Mouse (Mus musculus) urinary bladder, adult 2 months (tissue): Measurements from ENCODE around the gene Prss2. TPM values are rescaled to one million over a fixed set of nuclear protein-coding genes. Genes with fewer than 3 reads are reported as not detected.
"Not testable (repeated sequence)": the region's sequence is repeated elsewhere in the genome, so short reads cannot be mapped to it uniquely, and the experiment has no call there.

Experiments
- DNase-seq: peaks from one replicate; pipeline ENCODE4 v3.0.0; 2022; ENCODE audit warnings: low spot score
- polyA plus RNA-seq: library from polyadenylated mRNA; depleted of rRNA; stranded (reverse); fragments of >200 nt; gene quantifications from 2 replicates; pipeline ENCODE4 v1.2.3, GENCODE M21; 2012; rRNA removed

The Prss2 gene
- polyA plus RNA-seq: 0.12 and 1.0 TPM in 2 replicates

GRCm38 (mm10) chr6:41521487-41521886, at the start of gene Prss2:
TSS of gene Prss2 (plus strand) at chr6:41521787.
- no peak for DNase-seq

DNA sequence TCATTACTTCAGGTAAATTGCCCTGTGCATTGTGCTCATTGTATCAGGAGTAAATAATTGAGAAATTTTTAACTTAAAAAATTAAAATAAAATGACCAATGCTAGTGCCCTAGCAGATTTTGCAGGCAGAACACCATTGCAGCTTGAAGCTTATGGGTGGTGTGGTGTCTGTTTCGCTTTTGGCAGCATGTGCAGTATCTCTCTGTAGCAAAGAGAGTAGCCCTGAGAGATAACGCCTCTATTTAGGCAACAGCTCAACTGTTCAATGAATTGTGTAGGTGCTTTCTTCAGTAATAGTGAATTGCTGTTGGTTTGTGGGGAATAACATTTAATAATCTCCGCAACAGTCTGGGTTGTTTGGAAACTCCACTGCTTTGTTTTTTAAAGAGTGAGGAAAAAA, 22.2 kb upstream of the Prss2 start:
- no peak for DNase-seq

DNA sequence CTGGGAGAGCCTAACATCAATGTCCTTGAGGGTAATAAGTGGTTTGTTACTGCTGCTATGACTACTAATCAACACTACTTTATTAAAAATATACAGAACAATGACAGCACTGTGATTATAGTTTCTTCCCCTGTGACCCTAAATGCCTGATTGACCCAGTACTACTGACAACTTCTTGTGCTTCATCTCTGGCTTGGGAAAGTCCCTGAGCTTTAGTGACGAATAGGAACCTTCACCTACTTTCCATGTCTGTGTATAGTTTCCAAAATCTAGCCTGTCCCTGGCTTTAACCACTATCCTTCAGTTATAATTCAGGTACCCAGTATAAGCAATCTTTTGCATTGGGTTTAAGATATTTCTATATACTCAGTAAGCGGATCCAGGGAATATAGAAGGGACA, 16.7 kb upstream of the Prss2 start:
- DNase-seq: no peak

GRCm38 (mm10) chr6:41505323-41505722, 16.3 kb upstream of the Prss2 start:
- no peak for DNase-seq

DNA sequence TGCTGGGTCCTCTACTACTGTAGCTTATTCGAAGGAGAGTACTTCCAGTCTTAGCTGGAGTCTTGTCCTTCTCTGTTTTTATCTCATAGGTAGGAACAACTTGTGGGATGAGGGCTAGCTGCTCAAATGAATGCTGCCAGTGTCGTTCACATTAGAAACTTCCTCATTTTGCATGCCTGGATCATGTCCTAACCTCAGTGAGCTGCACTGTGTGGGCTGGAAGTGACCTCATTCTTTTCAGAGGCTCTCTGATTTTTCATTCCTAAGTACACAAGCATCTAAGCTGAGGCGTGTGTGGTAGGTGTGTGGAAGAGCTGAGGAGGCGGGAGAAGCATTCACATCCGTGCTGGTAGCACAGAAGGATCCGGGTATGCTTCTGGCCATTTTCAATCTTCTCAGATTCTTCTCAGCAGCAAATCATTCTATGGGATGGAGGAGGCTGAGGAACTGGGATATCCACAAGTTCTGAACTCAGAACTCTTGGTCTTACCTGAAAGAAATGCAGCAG, 3.5 kb upstream of the Prss2 start:
- no peak for DNase-seq

GRCm38 (mm10) chr6:41526453-41526852, 4.9 kb downstream of the Prss2 start:
- DNase-seq: no peak

- DNase-seq: no peak
These were observed 5.8 kb downstream of the Prss2 start for GRCm38 (mm10) chr6:41527402-41527801.

GRCm38 (mm10) chr6:41529987-41530386, 8.4 kb downstream of the Prss2 start:
- DNase-seq: not testable (repeated sequence)

DNA sequence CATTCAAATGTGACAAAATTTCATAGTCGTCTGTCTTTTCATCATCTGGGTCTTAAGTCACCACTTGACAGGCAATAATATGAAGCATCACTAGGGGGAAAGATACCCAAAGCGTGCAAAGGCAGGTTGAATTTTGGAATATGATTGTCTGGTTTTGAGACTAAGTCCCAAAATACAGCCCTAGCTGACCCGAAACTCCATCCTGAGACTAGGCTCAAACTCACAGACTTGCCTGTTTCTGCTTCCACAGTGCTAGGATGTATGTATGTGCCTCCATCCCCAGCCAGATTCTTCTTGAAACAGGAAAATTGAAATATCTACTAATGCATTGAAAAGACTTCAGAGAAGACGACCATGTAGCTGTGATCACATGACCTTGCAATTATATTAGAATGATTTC, 10.6 kb downstream of the Prss2 start:
- DNase-seq: no peak

DNA sequence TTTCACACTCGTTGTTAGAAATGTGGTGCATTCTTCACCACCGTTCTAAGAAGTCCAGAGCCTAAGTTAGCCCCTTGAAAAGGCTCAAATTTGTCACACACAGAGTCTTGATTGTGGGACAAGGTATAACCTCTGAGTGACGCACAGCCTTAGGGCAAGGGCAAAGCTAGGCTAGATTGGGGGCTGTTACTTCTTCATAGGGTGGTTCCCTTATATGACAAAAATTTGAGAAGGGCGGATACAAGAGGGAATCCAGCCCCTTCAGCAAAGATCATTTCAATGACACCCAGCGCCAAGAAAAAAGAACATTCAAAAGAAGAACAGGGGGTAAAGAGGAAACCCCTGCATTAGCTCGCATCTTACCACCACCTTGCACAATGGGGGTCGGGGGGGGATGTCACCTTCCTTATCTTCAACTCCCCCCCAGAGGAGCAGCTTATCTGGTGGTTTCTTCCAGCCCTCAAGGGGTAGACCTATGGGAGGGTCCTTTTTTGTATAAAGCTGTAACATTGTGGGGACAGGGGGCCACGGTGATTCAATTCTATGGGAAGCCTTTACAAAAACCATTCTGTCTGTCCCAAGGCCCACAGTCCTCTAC, 11.2 kb downstream of the Prss2 start:
- DNase-seq: no peak

GRCm38 (mm10) chr6:41537376-41537775, 15.8 kb downstream of the Prss2 start:
- no peak for DNase-seq

GRCm38 (mm10) chr6:41538296-41538695, 16.7 kb downstream of the Prss2 start:
- DNase-seq: not testable (repeated sequence)

DNA sequence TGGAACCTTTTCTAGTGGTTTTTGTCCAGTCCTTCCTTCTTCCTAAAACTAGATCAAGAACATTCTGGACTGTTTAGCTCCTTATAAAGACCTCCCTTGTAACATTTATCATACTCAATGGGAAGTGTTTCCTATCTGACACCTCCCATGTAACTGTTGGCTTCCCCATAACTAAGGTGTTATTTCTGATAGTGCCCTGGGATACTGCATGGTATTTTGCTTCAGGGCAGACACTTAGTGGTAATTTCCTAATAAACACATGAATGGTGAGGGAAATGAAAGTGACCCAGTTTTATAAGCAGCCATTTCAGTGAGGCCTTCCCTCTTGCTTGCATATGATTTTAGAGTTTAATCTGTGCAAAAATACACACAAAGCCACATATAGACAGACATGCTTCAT, 19.2 kb downstream of the Prss2 start:
- DNase-seq: no peak

DNA sequence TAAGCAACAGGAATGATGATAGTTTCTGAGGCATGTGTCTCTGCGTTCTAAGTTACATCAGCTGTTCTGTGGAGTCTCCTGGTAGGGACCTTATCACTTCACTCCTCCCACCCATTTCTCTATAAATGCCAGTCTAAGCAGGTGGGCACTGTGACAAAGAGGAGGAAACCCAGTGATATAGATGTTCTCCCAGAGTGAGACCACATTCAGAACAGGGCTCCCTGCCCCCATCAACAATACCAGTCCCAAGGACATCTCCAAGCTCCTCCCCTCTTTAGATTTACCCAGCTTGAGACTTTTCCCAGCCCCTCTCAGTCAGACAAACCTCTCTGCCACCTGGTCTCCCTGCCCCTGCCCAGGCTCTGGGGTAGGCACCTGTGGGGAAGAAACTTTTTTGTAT, 20.2 kb downstream of the Prss2 start:
- no peak for DNase-seq

GRCm38 (mm10) chr6:41542983-41543382, 21.4 kb downstream of the Prss2 start:
- no peak for DNase-seq

DNA sequence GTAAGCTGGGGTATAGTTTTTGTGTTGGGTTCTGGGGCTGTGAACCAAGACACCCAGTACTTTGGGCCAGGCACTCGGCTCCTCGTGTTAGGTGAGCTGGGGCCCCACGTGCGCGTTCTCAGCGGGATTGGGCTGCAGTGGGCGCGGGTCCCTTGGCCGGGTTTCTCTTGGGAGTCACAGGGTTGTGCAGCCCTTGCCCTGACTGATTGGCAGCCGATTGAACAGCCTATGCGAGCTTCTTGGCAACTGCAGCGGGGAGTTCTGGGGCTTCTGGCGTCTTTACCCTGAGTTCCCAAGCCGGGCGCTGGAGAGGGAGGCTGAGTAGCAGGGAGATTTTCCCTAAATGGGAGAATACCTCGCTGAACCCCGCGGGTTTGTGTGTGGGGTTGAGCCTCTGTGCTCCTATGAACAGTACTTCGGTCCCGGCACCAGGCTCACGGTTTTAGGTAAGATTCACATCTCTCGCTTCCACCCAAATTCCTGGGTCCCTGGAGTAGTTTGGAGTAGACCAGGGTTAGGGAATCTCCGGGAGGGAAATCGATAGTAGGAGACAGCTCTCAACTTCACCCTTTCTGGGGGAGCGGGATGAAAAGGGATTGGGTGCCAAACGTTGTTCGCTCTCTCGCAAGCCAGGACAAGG, 21.9 kb downstream of the Prss2 start:
- DNase-seq: no peak

DNA sequence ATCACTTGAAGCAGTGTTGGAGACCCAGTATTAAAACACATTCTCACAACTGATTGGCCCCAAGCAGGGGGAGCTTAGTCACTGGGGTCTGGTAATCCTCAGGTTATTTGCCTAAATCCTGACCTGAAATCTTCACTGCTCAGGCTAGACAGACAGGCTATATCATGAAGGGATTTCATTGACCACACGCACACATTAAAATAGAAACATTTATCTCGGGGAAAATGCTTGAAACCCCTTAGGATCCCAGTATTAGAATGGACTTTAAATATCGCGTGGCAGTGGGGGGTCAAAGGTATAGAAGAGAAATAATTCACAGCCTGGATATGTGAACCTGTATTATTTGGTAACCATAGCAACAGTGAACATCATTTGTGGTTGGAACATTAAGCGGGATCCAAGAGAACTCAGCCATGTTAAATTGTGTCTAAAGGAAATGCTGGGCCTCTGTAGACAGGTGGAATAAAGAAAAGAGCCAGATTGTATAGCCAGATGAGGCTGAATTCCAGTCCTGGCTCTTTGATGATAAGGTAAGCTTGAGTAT, 22.9 kb downstream of the Prss2 start:
- DNase-seq: no peak

DNA sequence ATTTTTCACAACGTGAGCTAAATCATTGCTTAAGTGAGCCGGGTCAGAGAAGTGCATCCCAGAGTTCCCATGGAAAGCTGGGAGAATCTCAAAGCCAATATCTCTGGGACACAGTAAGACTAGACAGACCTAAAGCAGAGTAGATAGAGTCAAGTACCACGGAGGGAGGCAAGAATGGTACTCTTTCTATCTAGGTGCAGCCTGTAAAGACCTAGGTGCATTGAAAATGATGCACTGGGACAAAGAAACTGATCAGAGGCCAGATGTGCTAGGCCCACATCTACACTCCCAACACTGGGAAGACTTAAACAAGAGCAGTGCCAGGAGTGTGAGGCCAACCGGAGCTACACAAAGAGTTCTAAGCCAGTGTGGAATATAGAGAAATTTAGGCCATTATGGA, 23.7 kb downstream of the Prss2 start:
- no peak for DNase-seq

- DNase-seq: no peak
These were observed 25.6 kb downstream of the Prss2 start for GRCm38 (mm10) chr6:41547056-41547650.

- no peak for DNase-seq
These were observed 26.7 kb downstream of the Prss2 start for GRCm38 (mm10) chr6:41548286-41548685.

GRCm38 (mm10) chr6:41553356-41554010, 31.9 kb downstream of the Prss2 start:
- no peak for DNase-seq
